Mouse (Mus musculus) layer of hippocampus, adult 9-11 months (tissue): ENCODE measurements around the gene Slc11a2.

Source experiments
- DNase-seq: peaks from one replicate; pipeline ENCODE4 v3.0.0; 2022

Gene Slc11a2

GRCm38 (mm10) chr15:100424396-100425122, at the start of gene Slc11a2:
Gene Slc11a2 (minus strand): TSS chr15:100425072.
- no peak for DNase-seq

DNA sequence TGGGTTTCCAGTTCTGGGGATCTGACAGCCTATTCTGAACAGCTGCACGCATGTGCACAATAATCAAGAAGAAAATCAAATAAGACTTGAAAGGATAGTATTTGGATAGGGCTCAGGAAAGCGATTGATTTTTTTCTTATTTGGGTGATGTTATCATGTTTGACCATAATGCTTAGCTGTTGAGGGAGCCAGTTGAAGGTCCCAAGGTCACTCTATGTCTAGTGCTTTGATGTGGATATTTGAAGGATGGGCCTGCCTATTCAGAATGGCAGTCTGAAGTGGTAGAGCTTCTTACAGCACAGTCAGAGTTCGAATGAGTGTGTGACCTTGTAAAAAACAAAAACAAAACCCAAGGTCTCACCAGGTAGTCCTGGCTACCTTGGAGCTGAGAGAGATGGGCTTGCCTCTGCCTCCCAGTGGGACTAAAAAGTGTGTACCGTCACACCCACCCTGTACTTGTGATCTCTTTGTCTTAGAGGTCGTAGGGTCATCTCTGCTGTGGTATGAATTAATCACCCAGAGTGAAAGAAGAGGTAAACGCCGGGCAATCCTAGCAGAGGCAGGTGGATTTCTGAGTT, 49.1 kb upstream of the Slc11a2 start:
- DNase-seq: no peak

DNA sequence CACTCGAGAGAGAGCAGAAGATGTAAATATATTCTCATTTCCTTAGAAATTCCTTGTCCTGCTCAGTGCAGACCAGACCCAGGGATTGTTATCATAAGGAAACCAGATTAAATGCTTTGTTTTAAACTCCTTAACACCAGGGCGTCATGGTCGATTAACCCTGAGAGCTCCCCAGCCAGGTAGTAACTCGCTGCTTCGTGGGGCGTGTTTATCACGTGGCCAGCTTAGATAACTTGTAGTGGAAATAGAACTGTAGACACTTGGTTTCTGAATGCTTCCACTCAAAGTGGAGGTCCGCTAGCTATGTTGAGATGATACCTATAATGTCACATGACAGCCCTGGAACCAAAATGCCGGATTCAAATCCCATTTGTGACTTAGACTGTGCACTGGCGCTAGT, 45.2 kb upstream of the Slc11a2 start:
- DNase-seq: no peak

DNA sequence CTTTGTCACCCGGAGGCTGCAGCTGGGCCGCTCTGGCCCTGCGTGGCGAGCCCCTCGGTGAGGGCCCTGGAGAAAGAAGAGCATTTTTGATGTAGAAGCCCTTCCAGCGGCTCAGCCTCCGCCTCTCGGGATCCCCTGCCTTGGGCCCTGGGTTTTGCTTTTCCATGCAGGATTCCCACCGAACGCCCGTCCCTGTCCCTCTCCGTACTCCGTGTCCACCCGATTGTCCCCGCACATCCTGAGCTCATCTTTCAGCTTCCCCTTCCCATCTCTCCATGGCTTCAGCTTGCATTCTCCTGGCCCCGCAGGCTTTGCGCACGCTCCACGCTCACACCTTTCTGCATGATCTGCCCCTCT, 44.3 kb upstream of the Slc11a2 start:
- DNase-seq: no peak

- peak; percentile 91 for DNase-seq
Observed at GRCm38 (mm10) chr15:100468295-100469188, 43.7 kb upstream of the Slc11a2 start, which contains the start of gene Letmd1. Gene Letmd1 (plus strand): TSS chr15:100469023.

- no peak for DNase-seq
Observed at GRCm38 (mm10) chr15:100467738-100468137, 42.9 kb upstream of the Slc11a2 start.

- DNase-seq: no peak
Observed at GRCm38 (mm10) chr15:100465432-100465831, 40.6 kb upstream of the Slc11a2 start.

- DNase-seq: peak; percentile 64
Observed at GRCm38 (mm10) chr15:100463712-100464111, 38.8 kb upstream of the Slc11a2 start.

GRCm38 (mm10) chr15:100462086-100462485, 37.2 kb upstream of the Slc11a2 start:
- no peak for DNase-seq

DNA sequence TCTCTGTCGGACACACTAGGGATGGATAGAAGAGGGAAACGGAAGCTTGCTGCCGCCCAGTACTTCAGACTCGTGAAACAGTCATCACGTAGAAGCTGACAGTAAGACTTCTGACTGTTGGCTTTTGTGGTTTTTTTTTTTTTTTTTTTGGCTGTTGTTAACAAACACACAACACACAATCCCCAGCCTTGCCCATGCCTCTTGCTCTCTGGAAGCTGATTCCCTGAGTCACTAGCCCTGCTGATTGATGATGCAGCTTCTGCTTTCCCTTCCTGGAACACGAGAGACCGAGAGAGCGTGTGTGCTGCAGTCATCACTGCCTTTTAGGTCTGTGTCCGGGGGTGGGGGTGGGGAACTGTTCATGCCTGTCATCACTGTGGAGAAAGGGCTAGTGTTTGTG, 36.8 kb upstream of the Slc11a2 start:
- no peak for DNase-seq

- DNase-seq: no peak
Observed at GRCm38 (mm10) chr15:100460942-100461341, 36.1 kb upstream of the Slc11a2 start.

- no peak for DNase-seq
Observed at GRCm38 (mm10) chr15:100458055-100458454, 33.2 kb upstream of the Slc11a2 start.

DNA sequence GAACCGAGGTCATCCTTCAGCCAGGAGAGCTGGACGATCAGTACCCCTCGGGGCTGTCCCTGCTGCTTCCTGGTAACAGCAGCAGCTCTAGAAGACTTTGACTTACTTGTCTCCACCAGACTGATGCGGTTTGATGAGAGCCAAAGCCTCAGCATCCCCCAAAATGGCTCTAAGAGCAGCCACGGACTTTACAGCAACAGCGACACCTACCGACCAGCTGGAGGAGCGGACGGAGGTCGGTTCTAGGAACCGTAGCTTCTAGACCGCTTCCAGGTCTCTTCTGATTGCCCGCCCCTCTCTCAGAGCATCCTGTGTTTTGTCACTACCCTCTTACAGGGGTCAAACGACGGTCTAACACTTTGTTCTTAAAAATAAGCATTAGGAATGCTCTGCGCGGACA, 32.5 kb upstream of the Slc11a2 start:
- no peak for DNase-seq

DNA sequence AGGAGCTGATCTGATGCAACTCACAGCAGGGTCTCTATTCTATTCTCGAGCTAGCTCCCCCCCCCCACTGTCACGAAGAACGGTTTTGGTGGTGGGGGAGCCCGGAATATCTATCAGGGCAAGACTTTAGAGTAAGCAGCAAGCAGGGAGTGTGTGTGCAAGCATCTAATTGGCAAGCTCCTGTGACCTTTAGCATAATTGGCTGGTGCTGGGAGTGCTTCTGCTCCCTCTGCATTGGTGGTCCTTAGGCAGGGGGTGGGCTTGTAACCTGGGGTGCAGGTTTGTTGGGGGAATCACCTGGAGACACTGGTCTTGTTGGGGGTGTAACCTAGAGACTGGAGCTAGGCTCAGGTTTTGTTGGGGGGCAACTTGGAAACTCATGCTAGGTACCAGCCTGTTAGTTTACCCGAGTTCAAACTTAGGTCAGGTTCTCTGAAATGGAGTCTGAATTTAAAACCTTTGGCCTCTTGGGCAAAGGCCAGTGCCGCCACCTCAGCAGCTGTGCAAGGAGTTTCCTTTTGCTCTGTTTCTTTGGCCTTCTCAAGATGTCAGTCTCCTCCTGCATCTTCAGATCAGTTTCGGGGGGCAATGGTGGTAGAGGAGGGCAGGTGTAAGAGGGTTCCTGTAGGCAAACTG, 31.6 kb upstream of the Slc11a2 start:
- DNase-seq: no peak

GRCm38 (mm10) chr15:100452486-100452885, 27.6 kb upstream of the Slc11a2 start:
- no peak for DNase-seq

GRCm38 (mm10) chr15:100451245-100451644, 26.4 kb upstream of the Slc11a2 start:
- peak; percentile 49 for DNase-seq

GRCm38 (mm10) chr15:100449495-100449894, 24.6 kb upstream of the Slc11a2 start:
- no peak for DNase-seq

GRCm38 (mm10) chr15:100448572-100448971, 23.7 kb upstream of the Slc11a2 start:
- no peak for DNase-seq

- no peak for DNase-seq
Observed at GRCm38 (mm10) chr15:100446887-100447286, 22.0 kb upstream of the Slc11a2 start.

DNA sequence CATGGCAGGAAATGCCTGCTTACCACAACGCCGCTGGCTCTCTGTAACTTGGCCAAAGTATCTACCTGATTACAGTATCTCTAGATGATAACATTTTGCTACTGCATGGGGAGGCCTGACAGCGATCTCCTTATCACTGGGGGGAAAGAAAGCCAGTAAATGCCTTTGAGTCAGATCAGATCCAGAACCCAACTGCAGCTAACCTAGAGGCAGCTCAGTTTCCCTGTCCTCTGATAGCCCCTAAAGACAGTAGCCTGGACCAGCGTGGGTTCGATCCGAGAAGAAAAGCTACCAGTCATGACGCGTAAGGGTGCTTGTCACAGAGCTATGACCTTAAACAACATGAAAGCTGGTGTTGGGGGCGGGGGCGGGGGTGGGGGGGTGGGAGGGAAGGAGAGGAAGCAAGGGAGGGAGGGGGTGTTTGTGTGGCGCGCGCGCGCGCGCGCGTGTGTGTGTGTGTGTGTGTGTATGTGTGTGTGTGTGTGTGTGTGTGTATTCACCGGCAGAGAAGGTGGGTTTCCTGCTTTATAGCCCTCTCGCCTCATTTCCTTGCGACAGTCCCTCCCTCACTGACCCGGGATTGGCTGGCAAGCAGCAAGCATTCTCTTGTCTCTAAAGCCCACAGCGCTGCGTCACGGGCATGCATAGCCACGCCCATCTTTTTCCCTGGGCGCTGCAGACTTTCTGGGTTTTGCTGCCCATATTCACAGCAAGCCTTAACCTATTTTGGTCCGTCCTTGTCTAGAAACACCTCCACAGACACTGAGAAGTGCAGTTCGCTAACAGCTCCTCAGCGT, 18.5 kb upstream of the Slc11a2 start:
- peak; percentile 92 for DNase-seq

GRCm38 (mm10) chr15:100436518-100436917, 11.6 kb upstream of the Slc11a2 start:
- DNase-seq: no peak

- no peak for DNase-seq
Observed at GRCm38 (mm10) chr15:100436112-100436511, 11.2 kb upstream of the Slc11a2 start.
